In genomic region chr2:172549371-172550155, GRCm38 (mm10) we compare ENCODE assay signal across 9 mouse cellular contexts. TPM values are rescaled to one million over a fixed set of nuclear protein-coding genes. Genes with fewer than 3 reads are reported as not detected.
DNase-seq lines count a peak whose midpoint lies in the region; ATAC-seq and TF ChIP-seq lines count a peak whose summit lies in the region.
"Had no signal": no experiment of that assay in that cellular context is flagged by ENCODE, and none has a peak within 500 bp of the region (broad histone marks: within the 10 kb centered on the region; RNA-seq: fewer than 3 reads in every experiment).

Gene Tfap2c (plus strand): TSS chr2:172549593.

- H3K4me1 ChIP-seq in heart, embryonic 10.5 days, result peaks cover 54% of the 10 kb centered on the region
- peaks cover 33% of the 10 kb centered on the region for H3K4me1 ChIP-seq in hindbrain, embryonic 15.5 days (replicated peaks)
- H3K4me1 ChIP-seq in liver, embryonic 14.5 days (replicated peaks; ENCODE audit: control insufficient read depth in 2 of 2, insufficient read depth in 2 of 2, low read length in 1 of 2), result no peaks in the 10 kb centered on the region
- peaks cover 13% of the 10 kb centered on the region; the same call in 1 of the 2 replicates for H3K4me1 ChIP-seq in small intestine, adult 2 months (ENCODE audit: control insufficient read depth, insufficient read depth, insufficient read length, low read length)

- no peak for DNase-seq in heart, embryonic 10.5 days (ENCODE audit: low spot score)
- no peak for DNase-seq in heart, postnatal 4 days
- DNase-seq in embryo, embryonic 9.5 days (ENCODE audit: extremely low spot score), result peak; percentile 78
- DNase-seq in liver, embryonic 14.5 days (ENCODE audit: low read depth in 3 of 3, low spot score in 3 of 3), result no peak
- DNase-seq in cerebellum, adult 11-12 months, result no peak
- DNase-seq in spleen, adult 18-20 months, result no peak

- no peak for TF ChIP-seq EP300 in liver, embryonic 14.5 days (IDR thresholded peaks at IDR 0.05; ENCODE audit: low read depth)

- WGBS in heart, embryonic 10.5 days, result under 1% methylated on average over 70 of the region's 70 CpGs
- WGBS in hindbrain, embryonic 15.5 days, result under 1% methylated on average over 65 of the region's 70 CpGs
- under 1% methylated on average over 69 of the region's 70 CpGs for WGBS in liver, embryonic 14.5 days (ENCODE audit: insufficient replicate concordance)
- 2% methylated on average over 68 of the region's 70 CpGs for WGBS in small intestine, adult 2 months

- H3K4me3 ChIP-seq in heart, embryonic 10.5 days, result peak within 1 kb of the TSS; percentile 66
- H3K4me3 ChIP-seq in hindbrain, embryonic 15.5 days, result peak within 1 kb of the TSS; percentile 17
- H3K4me3 ChIP-seq in liver, embryonic 14.5 days (ENCODE audit: insufficient read depth in 1 of 2, low read depth in 2 of 2, low read length in 2 of 2), result no peak within 1 kb of the TSS
- H3K4me3 ChIP-seq in small intestine, adult 2 months (ENCODE audit: low read depth, low read length), result peak within 1 kb of the TSS; percentile 25

- ATAC-seq in hindbrain, embryonic 15.5 days (ENCODE audit: low FRiP score, low read depth), result 0 out of 2 replicates have a peak, but pooled peaks have one; percentile 46
- no peak for ATAC-seq in liver, embryonic 14.5 days (ENCODE audit: insufficient read depth)

- TF ChIP-seq POLR2A in small intestine, adult 2 months (IDR thresholded peaks at IDR 0.05; ENCODE audit: low read depth, low read length), result no peak

- no peaks in the 10 kb centered on the region for H3K9me3 ChIP-seq in heart, embryonic 10.5 days
- H3K9me3 ChIP-seq in hindbrain, embryonic 15.5 days, result no peaks in the 10 kb centered on the region
- no peaks in the 10 kb centered on the region for H3K9me3 ChIP-seq in liver, embryonic 14.5 days (ENCODE audit: control insufficient read depth, low read length)

- H3K9ac ChIP-seq in hindbrain, embryonic 15.5 days, result no peak within 1 kb of the TSS
- H3K9ac ChIP-seq in liver, embryonic 14.5 days (replicated peaks), result no peak within 1 kb of the TSS

- H3K4me2 ChIP-seq in hindbrain, embryonic 15.5 days, result peak within 1 kb of the TSS; percentile 36
- H3K4me2 ChIP-seq in liver, embryonic 14.5 days (ENCODE audit: low read depth), result peak within 1 kb of the TSS; percentile 8; the same call in 1 of the 2 replicates

- peaks cover 99% of the 10 kb centered on the region for H3K27me3 ChIP-seq in heart, embryonic 10.5 days (ENCODE audit: insufficient read depth, poor library complexity, severe bottlenecking)
- H3K27me3 ChIP-seq in hindbrain, embryonic 15.5 days, result peaks cover 91% of the 10 kb centered on the region
- peaks cover 98% of the 10 kb centered on the region for H3K27me3 ChIP-seq in liver, embryonic 14.5 days (ENCODE audit: control insufficient read depth, insufficient read depth, low read length)
- peaks cover 77% of the 10 kb centered on the region for H3K27me3 ChIP-seq in small intestine, adult 2 months (ENCODE audit: control insufficient read depth, insufficient read depth, low read length)

- no peak within 1 kb of the TSS for H3K27ac ChIP-seq in heart, embryonic 10.5 days
- no peak within 1 kb of the TSS for H3K27ac ChIP-seq in hindbrain, embryonic 15.5 days (replicated peaks)
- no peak within 1 kb of the TSS for H3K27ac ChIP-seq in liver, embryonic 14.5 days
- H3K27ac ChIP-seq in small intestine, adult 2 months (ENCODE audit: insufficient read depth, low read depth, low read length), result no peak within 1 kb of the TSS

- no peaks in the 10 kb centered on the region for H3K36me3 ChIP-seq in heart, embryonic 10.5 days
- no peaks in the 10 kb centered on the region for H3K36me3 ChIP-seq in hindbrain, embryonic 15.5 days
- H3K36me3 ChIP-seq in liver, embryonic 14.5 days (replicated peaks; ENCODE audit: control insufficient read depth, insufficient read depth, low read depth), result no peaks in the 10 kb centered on the region
- H3K36me3 ChIP-seq in small intestine, adult 2 months (ENCODE audit: control insufficient read depth, insufficient read depth, low read length), result no peaks in the 10 kb centered on the region

- TF ChIP-seq CTCF in liver, embryonic 14.5 days (IDR thresholded peaks at IDR 0.05; ENCODE audit: low read depth), result no peak
- no peak for TF ChIP-seq CTCF in small intestine, adult 2 months (IDR thresholded peaks at IDR 0.05; ENCODE audit: extremely low read depth, insufficient read length, insufficient replicate concordance, low read depth, low read length)

RNA-seq across cellular contexts. Expression of gene Tfap2c, which starts in this region (rescaled TPM):
- polyA plus RNA-seq in heart, embryonic 10.5 days (2016; fragmentation: Nextera tagmentation; extraction: Ambion mirVana), result 0.49 and 2.3 TPM in 2 replicates
- not detected for total RNA-seq in heart, postnatal 4 days (2021)
- 0.28 and 0.78 TPM in 2 replicates for polyA plus RNA-seq in hindbrain, embryonic 15.5 days (2015; fragmentation: Nextera tagmentation; extraction: Ambion mirVana)
- polyA plus RNA-seq in liver, embryonic 14.5 days (2012; rRNA removed), result 0.01 TPM in 1 of 2 replicates, not detected in the other
- polyA plus RNA-seq in liver, embryonic 14.5 days (2014; fragmentation: Nextera tagmentation; extraction: Ambion mirVana), result not detected in 2 replicates
- not detected in 2 replicates for polyA plus RNA-seq in small intestine, adult 2 months (2012; rRNA removed)
- total RNA-seq: gastrocnemius, postnatal 4 days had no signal

Comparison
In these comparisons a context has a peak if more than half of its experiments do, and no peak if none do; other contexts are left out.
1. Peak in ATAC-seq, H3K4me3 ChIP-seq and H3K4me2 ChIP-seq in hindbrain, embryonic 15.5 days; RNA of the gene not detected or under 1 TPM.
2. H3K4me3 ChIP-seq: peak in heart, embryonic 10.5 days (single experiment) and small intestine, adult 2 months (single experiment); none in liver, embryonic 14.5 days (0 of 2).